Mouse (Mus musculus): ENCODE data around the gene Macrod2.

GRCm38 (mm10) chr2:141800909-141801308, 1405.8 kb downstream of the Macrod2 start:
- TF ChIP-seq POLR2A (IDR thresholded peaks at IDR 0.05; ENCODE audit: low read depth, low read length): no peak
- no peak for TF ChIP-seq CTCF (IDR thresholded peaks at IDR 0.05; ENCODE audit: extremely low read depth, insufficient read length, insufficient replicate concordance, low read depth, low read length)
